Mouse (Mus musculus): ENCODE measurements around the gene Arsb. TPM values are rescaled to one million over a fixed set of nuclear protein-coding genes. Genes with fewer than 3 reads are reported as not detected.

Gene Arsb
- 10 to 100 TPM; 46.9 to 47.7 TPM for total RNA-seq (2023)

DNA sequence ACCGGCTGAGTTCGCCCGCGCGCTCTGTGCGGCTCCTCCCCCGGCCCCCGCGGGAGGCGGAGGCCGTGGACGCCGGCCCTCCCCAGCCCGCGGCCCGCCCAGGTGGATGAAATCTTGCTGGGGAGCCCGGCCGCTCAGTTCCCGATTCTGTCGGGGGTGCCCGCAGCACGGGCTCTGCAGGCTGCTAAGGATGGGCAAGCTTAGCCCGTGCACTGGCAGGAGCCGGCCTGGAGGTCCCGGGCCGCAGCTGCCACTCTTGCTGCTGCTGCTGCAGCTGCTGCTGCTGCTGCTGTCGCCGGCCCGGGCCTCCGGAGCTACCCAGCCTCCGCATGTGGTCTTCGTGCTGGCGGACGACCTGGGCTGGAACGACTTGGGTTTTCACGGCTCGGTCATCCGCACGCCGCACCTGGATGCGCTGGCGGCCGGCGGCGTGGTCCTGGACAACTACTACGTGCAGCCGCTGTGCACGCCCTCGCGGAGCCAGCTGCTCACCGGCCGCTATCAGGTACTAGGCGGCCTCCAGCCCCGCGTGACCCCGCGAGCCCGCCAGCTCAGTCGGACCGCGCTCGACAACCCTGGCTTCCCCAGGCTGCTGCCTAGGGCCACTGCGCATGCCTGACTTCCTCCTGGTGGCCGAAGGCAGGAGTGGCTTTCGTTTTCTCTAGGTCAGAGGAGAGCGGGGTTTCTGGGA lies at the start of gene Arsb:
TSS of gene Arsb (plus strand) at position 43 of the 691 bp plus-strand sequence.

Other genes with a start within 250 kb of the Arsb start
- not detected for gene Bhmt, start 133.7 kb upstream of the Arsb start, total RNA-seq (2023)
- gene Bhmt2, start 97.3 kb upstream of the Arsb start, total RNA-seq (2023): not detected
- not detected for gene Dmgdh, start 97.2 kb upstream of the Arsb start, total RNA-seq (2023)

All from neutrophil, adult 59 days (primary cell).